Mouse (Mus musculus): Measurements from ENCODE around the gene Npnt.

The Npnt gene

DNA sequence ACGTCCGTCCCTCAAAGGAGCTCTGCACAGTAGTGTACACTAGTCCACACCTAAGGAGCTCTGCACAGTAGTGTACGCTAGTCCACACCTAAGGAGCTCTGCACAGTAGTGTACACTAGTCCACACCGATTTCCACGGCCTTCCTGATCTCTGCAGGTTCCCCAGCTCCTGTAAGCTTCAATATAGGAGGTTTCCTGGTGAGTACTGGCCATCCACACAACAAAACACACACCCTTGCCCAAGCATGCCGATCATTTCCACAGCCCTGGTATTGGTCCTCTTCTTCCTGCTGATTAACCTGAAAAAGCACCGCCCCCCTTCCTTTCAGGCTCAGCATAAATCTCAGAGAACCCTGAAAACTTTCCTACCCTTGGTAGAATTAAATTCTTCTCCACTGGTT lies 57.6 kb downstream of the Npnt start:
- WGBS: 93% methylated on average over 7 of the region's 7 CpGs

GRCm38 (mm10) chr3:132887074-132887848 lies 62.8 kb downstream of the Npnt start:
- WGBS: 92% methylated on average over 16 of the region's 16 CpGs

GRCm38 (mm10) chr3:132886419-132887050 lies 63.6 kb downstream of the Npnt start:
- WGBS: 91% methylated on average over 6 of the region's 6 CpGs

- 93% methylated on average over 10 of the region's 10 CpGs for WGBS
Observed at GRCm38 (mm10) chr3:132884459-132884858, 65.6 kb downstream of the Npnt start.

GRCm38 (mm10) chr3:132883256-132883655 lies 66.8 kb downstream of the Npnt start:
- 87% methylated on average over 9 of the region's 9 CpGs for WGBS

GRCm38 (mm10) chr3:132880826-132881225 lies 69.3 kb downstream of the Npnt start:
- WGBS: 36% methylated on average over 9 of the region's 9 CpGs

DNA sequence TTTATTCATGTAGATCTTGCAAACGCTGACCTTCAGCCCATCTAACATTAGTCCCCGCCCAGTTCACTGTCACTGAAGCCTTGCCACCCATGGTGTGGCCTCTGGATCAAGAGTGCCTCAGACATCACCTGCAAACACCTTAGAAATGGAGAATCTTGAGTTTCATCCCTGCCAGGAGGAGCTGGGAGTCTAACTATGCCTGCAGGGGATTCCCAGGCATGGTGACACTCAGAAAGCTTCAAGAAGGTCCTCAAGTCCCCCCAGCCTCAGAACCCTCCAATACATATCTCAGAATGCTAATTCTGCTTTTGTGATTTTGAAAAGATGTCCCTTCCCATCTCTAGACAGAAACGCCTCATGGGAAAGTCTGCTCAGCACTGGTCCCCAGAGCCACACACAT lies 69.7 kb downstream of the Npnt start:
- WGBS: 82% methylated on average over 3 of the region's 3 CpGs

GRCm38 (mm10) chr3:132876933-132877676 lies 73.0 kb downstream of the Npnt start:
- WGBS: 80% methylated on average over 10 of the region's 10 CpGs

- WGBS: 74% methylated on average over 14 of the region's 14 CpGs
Observed at GRCm38 (mm10) chr3:132876011-132876708, 73.9 kb downstream of the Npnt start.

- 53% methylated on average over 6 of the region's 6 CpGs for WGBS
Observed at GRCm38 (mm10) chr3:132873251-132873650, 76.8 kb downstream of the Npnt start.

GRCm38 (mm10) chr3:132871318-132871904 lies 78.7 kb downstream of the Npnt start:
- WGBS: 72% methylated on average over 9 of the region's 9 CpGs

DNA sequence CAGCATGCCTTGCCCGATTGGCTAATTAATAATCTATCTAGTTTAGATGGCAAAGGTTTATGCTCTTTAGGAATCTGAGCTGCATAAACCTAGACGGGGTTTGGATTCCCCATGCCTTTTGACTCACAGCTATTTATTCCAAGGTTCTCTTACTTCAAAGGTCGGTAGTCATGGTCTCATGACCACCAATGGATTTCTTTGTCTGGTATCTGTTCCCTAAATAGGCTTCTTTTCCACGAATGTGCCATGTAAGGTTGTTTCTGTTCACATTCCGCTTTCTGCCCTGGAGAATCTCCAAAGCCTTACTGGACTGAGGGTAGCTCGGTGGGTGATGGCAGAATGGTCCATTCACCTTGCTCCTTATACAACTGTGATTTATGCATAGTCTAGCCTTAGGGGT lies 80.0 kb downstream of the Npnt start:
- WGBS: 77% methylated on average over 6 of the region's 6 CpGs

- WGBS: 65% methylated on average over 2 of the region's 2 CpGs
Observed at GRCm38 (mm10) chr3:132868838-132869237, 81.3 kb downstream of the Npnt start.

DNA sequence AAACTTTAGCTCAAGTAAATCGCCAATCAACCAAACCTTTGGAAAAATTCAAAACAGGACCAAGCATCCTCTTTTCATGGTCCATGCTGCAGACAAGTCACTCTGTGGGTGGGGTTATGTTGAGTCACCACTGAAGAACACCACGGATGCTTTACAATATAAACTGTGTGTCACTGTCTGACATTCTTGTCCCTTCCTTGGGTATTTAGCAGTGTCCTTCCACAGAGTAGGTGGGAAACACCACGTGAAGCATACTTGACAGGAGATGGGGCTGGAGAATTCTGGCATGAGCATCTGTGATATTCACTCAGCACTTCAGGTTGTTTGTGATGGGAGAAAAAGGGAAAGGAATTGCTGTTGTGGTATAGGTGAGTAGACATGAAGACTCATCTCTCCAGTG lies 83.1 kb downstream of the Npnt start:
- 74% methylated on average over 3 of the region's 3 CpGs for WGBS

DNA sequence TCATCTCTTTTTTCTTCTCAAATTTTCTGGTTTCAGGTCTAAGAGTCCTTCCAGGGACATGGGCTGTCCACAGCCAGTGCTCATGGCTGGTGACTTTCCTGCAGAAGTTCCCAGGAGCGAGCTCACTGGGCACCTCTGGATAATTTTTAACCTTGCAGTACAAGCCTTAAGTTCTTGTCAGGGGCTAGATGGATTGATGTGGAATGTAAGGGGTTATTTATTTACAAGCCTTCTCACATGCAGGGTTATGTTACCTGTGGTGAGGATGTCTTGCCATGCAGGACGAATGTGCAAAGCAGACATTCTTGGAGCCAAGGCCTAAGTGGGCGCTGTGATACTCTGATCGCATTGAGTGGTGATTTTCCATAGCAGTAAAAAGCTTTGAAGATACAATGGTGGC lies 84.5 kb downstream of the Npnt start:
- 92% methylated on average over 4 of the region's 4 CpGs for WGBS

- 82% methylated on average over 8 of the region's 8 CpGs for WGBS
Observed at GRCm38 (mm10) chr3:132864986-132865385, 85.1 kb downstream of the Npnt start.

DNA sequence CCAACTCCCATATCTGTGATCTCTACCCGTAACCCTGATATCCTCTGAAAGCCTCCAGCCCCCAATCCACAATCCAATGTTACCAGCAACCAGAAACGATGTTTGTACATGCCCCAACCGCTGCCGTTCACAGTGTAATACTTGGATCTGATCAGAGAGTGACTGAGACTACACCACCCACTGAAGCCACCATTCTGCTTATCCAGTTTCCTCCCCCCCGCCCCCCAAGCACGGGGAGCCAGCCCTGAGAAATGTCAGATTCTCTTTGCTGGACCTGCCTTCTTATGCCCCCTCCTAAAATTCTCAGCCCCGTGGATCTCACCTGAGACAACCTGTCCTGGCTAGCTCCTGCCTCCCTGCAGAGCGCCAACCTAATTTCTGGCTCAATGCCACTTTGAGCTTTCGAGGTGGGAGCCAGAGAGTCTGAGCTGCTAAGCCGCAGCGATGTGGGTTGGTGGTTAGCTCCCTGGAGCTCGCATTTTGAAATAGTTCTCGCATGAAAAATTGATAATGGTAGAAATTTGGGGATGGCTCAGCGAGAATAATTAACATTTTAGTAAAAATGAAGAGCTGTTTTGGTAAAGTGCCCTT lies 85.7 kb downstream of the Npnt start:
- 61% methylated on average over 14 of the region's 14 CpGs for WGBS

- WGBS: 60% methylated on average over 13 of the region's 13 CpGs
Observed at GRCm38 (mm10) chr3:132863843-132864242, 86.2 kb downstream of the Npnt start.

DNA sequence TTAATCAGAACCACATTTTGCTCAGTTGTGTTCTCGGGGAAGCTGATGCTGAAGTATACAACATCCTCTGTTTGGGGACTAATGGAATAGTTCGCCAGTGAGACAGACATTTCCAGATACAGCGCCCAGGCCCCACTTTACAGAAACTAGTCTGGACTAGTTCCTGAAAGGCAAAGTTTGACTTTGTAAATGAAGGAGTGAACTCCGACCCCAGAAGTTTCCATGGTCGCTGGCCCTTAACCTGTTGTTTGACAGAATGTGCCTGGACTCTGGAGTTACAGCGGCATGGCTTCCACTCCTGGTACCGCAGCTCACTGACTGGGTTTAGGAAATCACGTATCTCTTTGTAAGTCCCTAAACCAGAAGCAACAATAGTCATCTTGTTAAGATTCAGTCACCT lies 89.3 kb downstream of the Npnt start:
- WGBS: 89% methylated on average over 8 of the region's 8 CpGs

- WGBS: 76% methylated on average over 7 of the region's 7 CpGs
Observed at GRCm38 (mm10) chr3:132859573-132859972, 90.5 kb downstream of the Npnt start.

DNA sequence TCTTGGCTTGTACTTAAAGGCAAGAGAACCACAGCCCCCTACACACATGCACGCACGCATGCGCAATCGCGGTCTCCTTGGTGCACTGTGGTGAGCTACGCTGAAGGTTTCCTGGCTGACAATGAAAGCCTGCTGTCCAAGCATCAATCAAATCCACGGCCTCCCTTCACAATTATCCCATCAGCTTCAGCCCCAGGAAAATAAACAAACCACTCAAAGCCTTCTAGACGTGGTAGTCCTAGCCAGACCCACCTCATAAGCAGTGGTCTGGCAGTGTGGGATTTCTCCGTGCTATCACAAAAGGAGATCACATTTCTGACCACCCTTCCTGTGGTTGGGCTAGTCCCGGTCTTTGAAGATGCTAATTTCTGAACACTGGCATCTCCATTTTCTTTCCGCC lies 91.2 kb downstream of the Npnt start:
- 58% methylated on average over 11 of the region's 11 CpGs for WGBS

All from cerebral cortex, adult 2 months (tissue).